Mouse (Mus musculus) heart, adult 9 months (tissue): Measurements from ENCODE around the gene Gm8882.
"Not testable (repeated sequence)": the region's sequence is repeated elsewhere in the genome, so short reads cannot be mapped to it uniquely, and the experiment has no call there.

Experiments used
- DNase-seq, 2 experiments: peaks; one replicate each; pipeline ENCODE4 v3.0.0; 2022; ENCODE audit warnings: low spot score in 2 of 2

The Gm8882 gene

DNA sequence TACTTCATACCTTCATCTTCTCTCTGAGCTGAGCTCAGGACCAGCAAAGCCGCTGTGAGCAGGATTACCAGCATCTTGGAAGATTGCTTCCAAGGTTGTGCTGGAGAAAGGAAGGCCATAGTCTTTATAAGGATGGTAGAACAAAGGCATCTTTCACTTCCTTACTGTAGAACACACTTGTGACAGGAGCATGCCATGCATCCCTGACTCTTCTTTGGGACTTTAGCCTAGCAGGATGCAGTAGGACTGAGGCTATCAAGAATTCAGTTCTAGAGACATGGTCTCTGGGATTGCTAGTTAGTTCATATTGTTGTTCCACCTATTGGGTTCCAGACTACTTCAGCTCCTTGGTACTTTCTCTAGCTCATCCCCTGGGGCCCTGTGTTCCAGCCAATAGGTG is at the start of gene Gm8882:
TSS of gene Gm8882 (minus strand) at position 101 of the 400 bp plus-strand sequence.
- not testable (repeated sequence) for DNase-seq

DNA sequence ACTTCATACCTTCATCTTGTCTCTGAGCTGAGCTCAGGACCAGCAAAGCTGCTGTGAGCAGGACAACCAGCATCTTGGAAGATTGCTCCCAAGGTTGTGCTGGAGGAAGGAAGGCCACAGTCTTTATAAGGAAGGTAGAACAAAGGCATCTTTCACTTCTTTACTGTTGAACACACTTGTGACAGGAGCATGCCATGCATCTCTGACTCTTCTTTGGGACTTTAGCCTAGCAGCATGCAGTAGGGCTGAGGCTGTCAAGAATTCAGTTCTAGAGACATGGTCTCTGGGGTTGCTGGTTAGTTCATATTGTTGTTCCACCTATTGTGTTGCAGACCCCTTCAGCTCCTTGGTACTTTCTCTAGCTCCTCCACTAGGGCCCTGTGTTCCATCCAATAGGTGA is 49.3 kb downstream of the Gm8882 start, which contains the start of gene Prpmp5:
TSS of gene Prpmp5 (minus strand) at position 101 of the 400 bp plus-strand sequence.
- DNase-seq: not testable (repeated sequence)
